Mouse (Mus musculus) MEL (cell line): ENCODE measurements around the gene Ddx49. TPM values are rescaled to one million over a fixed set of nuclear protein-coding genes. Genes with fewer than 3 reads are reported as not detected.

Experiments
- DNase-seq: peaks from one replicate; pipeline ENCODE4 v3.0.0; 2011; ENCODE audit warnings: low read depth, low spot score
- H3K27ac ChIP-seq: 2 replicates; pipeline ENCODE4 v1.5.1; 2012; ENCODE audit warnings: low read depth, mild to moderate bottlenecking, control low read depth, low read length, moderate library complexity; ENCODE audit not compliant: control insufficient read depth
- H3K27me3 ChIP-seq, 2 experiments: fragments of 150-350 bp in 1 of 2; sonication (generic) in 1 of 2; 2 replicates each; pipeline ENCODE4 v1.6.1; 2012; ENCODE audit warnings: low read length in 2 of 2, mild to moderate bottlenecking in 2 of 2, improper control_type of control experiment in 1 of 2, moderate library complexity in 1 of 2; ENCODE audit not compliant: insufficient read depth in 2 of 2, control insufficient read depth in 1 of 2
- H3K36me3 ChIP-seq, 2 experiments: 2 replicates each; pipeline ENCODE4 v1.6.1; 2012 to 2014; ENCODE audit warnings: low read length in 2 of 2, improper control_type of control experiment in 1 of 2, inconsistent platforms in 1 of 2, mild to moderate bottlenecking in 1 of 2; ENCODE audit not compliant: insufficient read depth in 2 of 2, control insufficient read depth in 1 of 2
- H3K4me1 ChIP-seq, 2 experiments: fragments of 150-350 bp in 1 of 2; sonication (generic) in 1 of 2; 2 replicates each; pipeline ENCODE4 v1.6.1; 2012; ENCODE audit warnings: low read length in 2 of 2, improper control_type of control experiment in 1 of 2, mild to moderate bottlenecking in 1 of 2; ENCODE audit not compliant: insufficient read depth in 2 of 2, control insufficient read depth in 1 of 2
- H3K4me3 ChIP-seq, 2 experiments: fragments of 150-350 bp in 1 of 2; sonication (generic) in 1 of 2; 2 replicates each; pipeline ENCODE4 v1.5.1; 2012; ENCODE audit warnings: low read depth in 2 of 2, low read length in 2 of 2, mild to moderate bottlenecking in 2 of 2, moderate library complexity in 2 of 2, control low read depth in 1 of 2, improper control_type of control experiment in 1 of 2; ENCODE audit not compliant: control insufficient read depth in 1 of 2, insufficient read depth in 1 of 2
- H3K79me2 ChIP-seq: 2 replicates; pipeline ENCODE4 v1.6.1; 2012; ENCODE audit warnings: mild to moderate bottlenecking, low read length, moderate library complexity; ENCODE audit not compliant: control insufficient read depth, poor library complexity, insufficient read depth
- H3K9ac ChIP-seq: 2 replicates; pipeline ENCODE4 v1.6.1; 2012; ENCODE audit warnings: low read depth, mild to moderate bottlenecking, control low read depth, low read length, moderate library complexity; ENCODE audit not compliant: control insufficient read depth, poor library complexity, severe bottlenecking
- H3K9me3 ChIP-seq: fragments of 150-350 bp; sonication (generic); replicated peaks from 2 replicates; pipeline ENCODE4 v1.6.1; 2012; ENCODE audit warnings: mild to moderate bottlenecking, low read length, improper control_type of control experiment, moderate library complexity; ENCODE audit not compliant: insufficient read depth
- BHLHE40 ChIP-seq: IDR thresholded peaks from 2 replicates; pipeline ENCODE4 v1.6.1; 2012; ENCODE audit warnings: low read depth, mild to moderate bottlenecking, inconsistent platforms, low read length, improper control_type of control experiment, borderline replicate concordance
- CHD1 ChIP-seq: IDR thresholded peaks from 2 replicates; pipeline ENCODE4 v1.6.1; 2012; ENCODE audit warnings: low read depth, mild to moderate bottlenecking, inconsistent platforms, low read length, improper control_type of control experiment
- CHD2 ChIP-seq: IDR thresholded peaks from 2 replicates; pipeline ENCODE4 v1.6.1; 2011; ENCODE audit warnings: low read length, improper control_type of control experiment
- CTCF ChIP-seq, 3 experiments: IDR thresholded peaks in 2 of 3; conservative IDR thresholded peaks in 1 of 3; 2 replicates each; pipeline ENCODE4 v1.5.1; 2011 to 2012; ENCODE audit warnings: low read length in 3 of 3, low read depth in 2 of 3, mild to moderate bottlenecking in 2 of 3, improper control_type of control experiment in 1 of 3, inconsistent platforms in 1 of 3, mixed read lengths in 1 of 3, moderate library complexity in 1 of 3; ENCODE audit not compliant: control insufficient read depth in 1 of 3, insufficient read depth in 1 of 3, poor library complexity in 1 of 3, severe bottlenecking in 1 of 3
- E2F4 ChIP-seq: IDR thresholded peaks from 2 replicates; pipeline ENCODE4 v1.6.1; 2011; ENCODE audit warnings: low read depth, low read length, improper control_type of control experiment, borderline replicate concordance
- ELF1 ChIP-seq: IDR thresholded peaks from 2 replicates; pipeline ENCODE4 v1.6.1; 2014; ENCODE audit warnings: low read depth, mild to moderate bottlenecking, inconsistent platforms, low read length, improper control_type of control experiment, moderate library complexity
- EP300 ChIP-seq, 2 experiments: IDR thresholded peaks; 2 replicates each; pipeline ENCODE4 v1.6.1; 2011; ENCODE audit warnings: improper control_type of control experiment in 2 of 2, low read length in 2 of 2, low read depth in 1 of 2, mild to moderate bottlenecking in 1 of 2
- ETS1 ChIP-seq: IDR thresholded peaks from 2 replicates; pipeline ENCODE4 v1.6.1; 2012; ENCODE audit warnings: low read depth, mild to moderate bottlenecking, inconsistent platforms, low read length, improper control_type of control experiment, moderate library complexity
- GABPA ChIP-seq: IDR thresholded peaks from 2 replicates; pipeline ENCODE4 v1.6.1; 2012; ENCODE audit warnings: low read depth, mild to moderate bottlenecking, inconsistent platforms, low read length, improper control_type of control experiment, moderate library complexity
- HCFC1 ChIP-seq: IDR thresholded peaks from 2 replicates; pipeline ENCODE4 v1.6.1; 2012; ENCODE audit warnings: low read depth, mild to moderate bottlenecking, inconsistent platforms, low read length, improper control_type of control experiment, moderate library complexity
- KAT2A ChIP-seq: conservative IDR thresholded peaks from 2 replicates; pipeline ENCODE4 v1.6.1; 2012; ENCODE audit warnings: low read depth, low read length, improper control_type of control experiment, inconsistent platforms
- MAX ChIP-seq: IDR thresholded peaks from 2 replicates; pipeline ENCODE4 v1.6.1; 2011; ENCODE audit warnings: low read length, improper control_type of control experiment
- MAZ ChIP-seq: IDR thresholded peaks from 2 replicates; pipeline ENCODE4 v1.6.1; 2012; ENCODE audit warnings: low read depth, mild to moderate bottlenecking, inconsistent platforms, low read length, improper control_type of control experiment
- NRF1 ChIP-seq: IDR thresholded peaks from 2 replicates; pipeline ENCODE4 v1.6.1; 2014; ENCODE audit warnings: low read depth, mild to moderate bottlenecking, inconsistent platforms, low read length, improper control_type of control experiment, moderate library complexity; ENCODE audit not compliant: poor library complexity, insufficient read depth, severe bottlenecking
- POLR2A ChIP-seq, 2 experiments: IDR thresholded peaks; 2 replicates each; pipeline ENCODE4 v1.6.1; 2011 to 2012; ENCODE audit warnings: low read length in 2 of 2, mild to moderate bottlenecking in 2 of 2, control low read depth in 1 of 2, improper control_type of control experiment in 1 of 2, low read depth in 1 of 2, moderate library complexity in 1 of 2; ENCODE audit not compliant: control insufficient read depth in 1 of 2, insufficient read depth in 1 of 2, poor library complexity in 1 of 2
- POLR2AphosphoS5 ChIP-seq: IDR thresholded peaks from 2 replicates; pipeline ENCODE4 v1.6.1; 2012; ENCODE audit warnings: low read depth, borderline replicate concordance, mild to moderate bottlenecking, inconsistent platforms, low read length, moderate library complexity, mixed read lengths
- RAD21 ChIP-seq: IDR thresholded peaks from 2 replicates; pipeline ENCODE4 v1.6.1; 2011; ENCODE audit warnings: mild to moderate bottlenecking, low read depth, low read length, improper control_type of control experiment
- RCOR1 ChIP-seq: IDR thresholded peaks from 2 replicates; pipeline ENCODE4 v1.6.1; 2012; ENCODE audit warnings: low read depth, mild to moderate bottlenecking, inconsistent platforms, low read length, improper control_type of control experiment
- TAL1 ChIP-seq: IDR thresholded peaks from 2 replicates; pipeline ENCODE4 v1.6.1; 2012; ENCODE audit warnings: mild to moderate bottlenecking, inconsistent platforms, low read length, moderate library complexity, mixed read lengths
- TBP ChIP-seq: IDR thresholded peaks from 2 replicates; pipeline ENCODE4 v1.8.0; 2011; ENCODE audit warnings: low read depth, low read length, improper control_type of control experiment
- USF1 ChIP-seq: IDR thresholded peaks from 2 replicates; pipeline ENCODE4 v1.6.1; 2014; ENCODE audit warnings: low read depth, mild to moderate bottlenecking, inconsistent platforms, low read length, improper control_type of control experiment, moderate library complexity
- ZKSCAN1 ChIP-seq: IDR thresholded peaks from 2 replicates; pipeline ENCODE4 v1.6.1; 2012; ENCODE audit warnings: low read depth, mild to moderate bottlenecking, inconsistent platforms, low read length, improper control_type of control experiment, moderate library complexity
- ZNF384 ChIP-seq: IDR thresholded peaks from 2 replicates; pipeline ENCODE4 v1.6.1; 2012; ENCODE audit warnings: low read depth, mild to moderate bottlenecking, inconsistent platforms, low read length, improper control_type of control experiment
- polyA plus RNA-seq, 2 experiments: library from polyadenylated mRNA; stranded (reverse) in 1 of 2; unstranded in 1 of 2; fragments of >175 nt in 1 of 2; fragments of >200 nt in 1 of 2; gene quantifications; 2 replicates each; pipeline versions ENCODE4 v1.2.1 to v1.2.4; 2012; ENCODE audit warnings: low replicate concordance in 2 of 2, low read depth in 1 of 2; ENCODE audit not compliant: insufficient read length in 2 of 2, insufficient read depth in 1 of 2, missing spikeins in 1 of 2
- total RNA-seq: library from RNA; depleted of rRNA; stranded (reverse); fragments of 300-350 nt; gene quantifications from 2 replicates; pipeline ENCODE4 v1.2.3, GENCODE M21; 2012

Ddx49 gene
- total and polyA plus RNA-seq, 3 experiments: 102 to 116 TPM; not detected in 1

DNA sequence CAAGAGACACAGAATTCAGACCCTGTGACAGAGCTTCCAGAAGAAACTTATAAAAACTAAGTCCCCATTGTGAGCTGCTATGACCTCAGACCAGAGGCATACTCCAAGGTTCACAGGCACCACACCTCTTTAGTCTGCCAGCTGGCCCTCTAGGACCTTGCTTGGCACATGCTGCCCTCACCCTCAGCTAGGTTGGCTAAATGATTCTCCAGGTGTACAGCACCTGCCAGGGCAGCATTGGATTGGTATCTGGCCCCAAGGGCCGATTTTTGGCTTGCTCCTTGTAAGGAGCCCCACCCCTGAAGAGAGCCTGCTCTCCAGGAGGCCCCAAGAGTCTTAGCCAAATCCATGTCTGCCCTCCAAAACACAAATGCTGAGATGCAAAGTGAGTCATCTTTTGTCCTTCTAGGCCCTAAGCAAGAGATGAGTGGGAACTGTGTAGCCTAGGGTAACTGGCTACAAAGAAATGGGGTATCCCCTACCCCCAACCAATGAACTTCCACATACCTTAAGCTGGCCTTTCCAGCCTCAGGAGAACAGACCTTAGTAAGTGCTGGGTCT lies 45.7 kb upstream of the Ddx49 start:
- TF ChIP-seq MAZ (no peak), TAL1 (no peak), ZKSCAN1 (no peak), POLR2A (IDR thresholded peaks at IDR 0.05; ENCODE audit: control insufficient read depth in 1 of 2, insufficient read depth in 1 of 2, low read depth in 1 of 2, low read length in 2 of 2, poor library complexity in 1 of 2) (no peak), GABPA (no peak), ZNF384 (no peak), ETS1 (no peak), EP300 (IDR thresholded peaks at IDR 0.05; ENCODE audit: low read depth in 1 of 2, low read length in 2 of 2) (no peak), NRF1 (no peak), MAX (no peak), TBP (no peak), USF1 (no peak), HCFC1 (no peak)
- no peak overlapping the region for H3K4me3 ChIP-seq
- peaks cover 86% of the 10 kb centered on the region for H3K79me2 ChIP-seq
- no peaks in the 10 kb centered on the region for H3K9me3 ChIP-seq
- H3K4me1 ChIP-seq: peaks cover 7 to 29% of the 10 kb centered on the region in 2 experiments
- no peak overlapping the region for H3K9ac ChIP-seq
- no peaks in the 10 kb centered on the region for H3K27me3 ChIP-seq
- peaks cover 22 to 26% of the 10 kb centered on the region in 2 experiments for H3K36me3 ChIP-seq
- no peak for DNase-seq
- H3K27ac ChIP-seq: no peak overlapping the region

DNA sequence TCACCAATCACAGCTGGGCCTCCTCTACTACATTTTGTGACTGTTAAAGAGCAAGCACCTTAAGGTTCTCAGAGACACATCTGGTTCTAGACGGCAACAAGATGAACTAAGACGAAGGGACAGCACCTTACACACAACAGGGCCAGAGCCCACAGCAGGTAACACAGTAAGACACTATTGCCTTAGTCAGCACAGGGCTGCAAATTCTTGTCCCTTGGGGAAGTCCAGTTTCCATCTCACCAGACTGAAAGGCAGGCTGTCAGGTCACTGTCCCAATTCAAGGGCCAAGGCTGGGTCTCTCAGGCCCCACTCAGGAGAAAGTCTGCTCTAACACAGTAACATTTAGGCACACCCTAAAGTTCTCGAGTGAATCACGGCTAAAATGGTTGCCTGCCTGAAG lies 45.2 kb upstream of the Ddx49 start:
- Histone ChIP-seq H3K36me3 (peaks cover 26 to 27% of the 10 kb centered on the region in 2 experiments), H3K9me3 (no peaks in the 10 kb centered on the region), H3K79me2 (peaks cover 81% of the 10 kb centered on the region)
- no peak for TF ChIP-seq RCOR1
- no peak for TF ChIP-seq POLR2AphosphoS5
- TF ChIP-seq CHD1: no peak
- TF ChIP-seq BHLHE40: no peak
- TF ChIP-seq CTCF (IDR thresholded peaks at IDR 0.05 in 2 of 3, conservative IDR thresholded peaks at IDR 0.05 in 1 of 3; ENCODE audit: control insufficient read depth in 1 of 3, insufficient read depth in 1 of 3, low read depth in 2 of 3, low read length in 3 of 3, poor library complexity in 1 of 3, severe bottlenecking in 1 of 3): no peak
- no peak for TF ChIP-seq GABPA
- no peak for TF ChIP-seq TAL1
- TF ChIP-seq ELF1: no peak
- no peak for TF ChIP-seq E2F4
- no peak for TF ChIP-seq KAT2A
- no peak for TF ChIP-seq RAD21
- no peak for TF ChIP-seq ZNF384
- no peak for TF ChIP-seq TBP
- no peak for TF ChIP-seq CHD2
- TF ChIP-seq, all 39 proteins: peak for 0
- Histone ChIP-seq H3K4me1 (peaks cover 7 to 29% of the 10 kb centered on the region in 2 experiments), H3K4me3 (no peak overlapping the region), H3K27me3 (no peaks in the 10 kb centered on the region), H3K27ac (no peak overlapping the region), H3K9ac (no peak overlapping the region)
- no peak for DNase-seq
